Mouse (Mus musculus): ENCODE data around the gene Rab33b. TPM values are rescaled to one million over a fixed set of nuclear protein-coding genes. Genes with fewer than 3 reads are reported as not detected.

Rab33b gene
- total and polyA plus RNA-seq, 2 experiments from 2014 or later = 24.2 to 30.9 TPM

GRCm38 (mm10) chr3:51481059-51481458, 2.7 kb upstream of the Rab33b start:
- ATAC-seq (ENCODE audit: low FRiP score) (no peak), DNase-seq (ENCODE audit: low spot score) (peak; percentile 77)
- peaks cover 6% of the 10 kb centered on the region for H3K4me1 ChIP-seq (ENCODE audit: insufficient read depth, low read length)
- H3K9me3 ChIP-seq (ENCODE audit: low read length) = no peaks in the 10 kb centered on the region
- H3K4me2 ChIP-seq (ENCODE audit: low read depth, low read length, poor library complexity, severe bottlenecking) = no peak overlapping the region
- no peak overlapping the region for H3K9ac ChIP-seq (replicated peaks; ENCODE audit: low read length, poor library complexity, severe bottlenecking)
- H3K4me3 ChIP-seq (ENCODE audit: low read depth, low read length) = no peak overlapping the region
- H3K36me3 ChIP-seq (ENCODE audit: insufficient read depth, low read length) = no peaks in the 10 kb centered on the region
- no peak overlapping the region for H3K27ac ChIP-seq (ENCODE audit: low read depth, low read length)
- H3K27me3 ChIP-seq (ENCODE audit: insufficient read depth, low read length) = no peaks in the 10 kb centered on the region
- TF ChIP-seq CTCF (IDR thresholded peaks at IDR 0.05) = peak; percentile 92

GRCm38 (mm10) chr3:51481881-51482280, 1.8 kb upstream of the Rab33b start:
- Histone ChIP-seq H3K27ac (ENCODE audit: low read depth, low read length) (no peak overlapping the region), H3K4me3 (ENCODE audit: low read depth, low read length) (no peak overlapping the region), H3K4me2 (ENCODE audit: low read depth, low read length, poor library complexity, severe bottlenecking) (no peak overlapping the region), H3K9ac (replicated peaks; ENCODE audit: low read length, poor library complexity, severe bottlenecking) (no peak overlapping the region), H3K9me3 (ENCODE audit: low read length) (no peaks in the 10 kb centered on the region), H3K27me3 (ENCODE audit: insufficient read depth, low read length) (no peaks in the 10 kb centered on the region), H3K4me1 (ENCODE audit: insufficient read depth, low read length) (peaks cover 9% of the 10 kb centered on the region), H3K36me3 (ENCODE audit: insufficient read depth, low read length) (no peaks in the 10 kb centered on the region)
- WGBS = 55% methylated on average over 3 of the region's 3 CpGs
- ATAC-seq (ENCODE audit: low FRiP score) (no peak), DNase-seq (ENCODE audit: low spot score) (no peak)
- TF ChIP-seq CTCF (IDR thresholded peaks at IDR 0.05) = no peak

GRCm38 (mm10) chr3:51482781-51483180, 939 bp upstream of the Rab33b start:
- Histone ChIP-seq H3K4me1 (ENCODE audit: insufficient read depth, low read length) (peaks cover 9% of the 10 kb centered on the region), H3K27ac (ENCODE audit: low read depth, low read length) (peak overlapping the region; percentile 86; the same call in 1 of the 2 replicates), H3K4me2 (ENCODE audit: low read depth, low read length, poor library complexity, severe bottlenecking) (peak overlapping the region; percentile 75), H3K4me3 (ENCODE audit: low read depth, low read length) (peak overlapping the region; percentile 70; the same call in 1 of the 2 replicates), H3K9me3 (ENCODE audit: low read length) (no peaks in the 10 kb centered on the region), H3K27me3 (ENCODE audit: insufficient read depth, low read length) (no peaks in the 10 kb centered on the region), H3K9ac (replicated peaks; ENCODE audit: low read length, poor library complexity, severe bottlenecking) (peak overlapping the region; percentile 63; the same call in 1 of the 2 replicates), H3K36me3 (ENCODE audit: insufficient read depth, low read length) (no peaks in the 10 kb centered on the region)
- WGBS = 74% methylated on average over 3 of the region's 3 CpGs
- ATAC-seq (ENCODE audit: low FRiP score) (no peak), DNase-seq (ENCODE audit: low spot score) (no peak)
- no peak for TF ChIP-seq CTCF (IDR thresholded peaks at IDR 0.05)

- H3K27me3 ChIP-seq (ENCODE audit: insufficient read depth, low read length) = no peaks in the 10 kb centered on the region
- DNase-seq (ENCODE audit: low spot score) (no peak), ATAC-seq (ENCODE audit: low FRiP score) (peak; percentile 42)
- H3K4me3 ChIP-seq (ENCODE audit: low read depth, low read length) = peak overlapping the region; percentile 70
- H3K9me3 ChIP-seq (ENCODE audit: low read length) = no peaks in the 10 kb centered on the region
- under 1% methylated on average over 32 of the region's 33 CpGs for whole genome bisulfite sequencing
- H3K9ac ChIP-seq (replicated peaks; ENCODE audit: low read length, poor library complexity, severe bottlenecking) = peak overlapping the region; percentile 82
- peak overlapping the region; percentile 75 for H3K4me2 ChIP-seq (ENCODE audit: low read depth, low read length, poor library complexity, severe bottlenecking)
- no peaks in the 10 kb centered on the region for H3K36me3 ChIP-seq (ENCODE audit: insufficient read depth, low read length)
- peak overlapping the region; percentile 86; the same call in 1 of the 2 replicates for H3K27ac ChIP-seq (ENCODE audit: low read depth, low read length)
- TF ChIP-seq CTCF (IDR thresholded peaks at IDR 0.05) = no peak
- peaks cover 9% of the 10 kb centered on the region for H3K4me1 ChIP-seq (ENCODE audit: insufficient read depth, low read length)
Observed at GRCm38 (mm10) chr3:51484370-51484769, 650 bp downstream of the Rab33b start.

- no peak for TF ChIP-seq CTCF (IDR thresholded peaks at IDR 0.05)
- Histone ChIP-seq H3K27ac (ENCODE audit: low read depth, low read length) (no peak overlapping the region), H3K36me3 (ENCODE audit: insufficient read depth, low read length) (no peaks in the 10 kb centered on the region), H3K27me3 (ENCODE audit: insufficient read depth, low read length) (no peaks in the 10 kb centered on the region), H3K4me1 (ENCODE audit: insufficient read depth, low read length) (peaks cover 9% of the 10 kb centered on the region), H3K4me2 (ENCODE audit: low read depth, low read length, poor library complexity, severe bottlenecking) (peak overlapping the region; percentile 75), H3K9ac (replicated peaks; ENCODE audit: low read length, poor library complexity, severe bottlenecking) (peak overlapping the region; percentile 82; the same call in 1 of the 2 replicates), H3K4me3 (ENCODE audit: low read depth, low read length) (peak overlapping the region; percentile 70), H3K9me3 (ENCODE audit: low read length) (no peaks in the 10 kb centered on the region)
- 87% methylated on average over 4 of the region's 4 CpGs for WGBS
- ATAC-seq (ENCODE audit: low FRiP score) (no peak), DNase-seq (ENCODE audit: low spot score) (no peak)
Observed at GRCm38 (mm10) chr3:51485347-51485746, 1.6 kb downstream of the Rab33b start.

- Histone ChIP-seq H3K27ac (ENCODE audit: low read depth, low read length) (no peak overlapping the region), H3K9ac (replicated peaks; ENCODE audit: low read length, poor library complexity, severe bottlenecking) (no peak overlapping the region), H3K36me3 (ENCODE audit: insufficient read depth, low read length) (no peaks in the 10 kb centered on the region), H3K4me3 (ENCODE audit: low read depth, low read length) (no peak overlapping the region), H3K4me1 (ENCODE audit: insufficient read depth, low read length) (peaks cover 9% of the 10 kb centered on the region), H3K4me2 (ENCODE audit: low read depth, low read length, poor library complexity, severe bottlenecking) (no peak overlapping the region), H3K9me3 (ENCODE audit: low read length) (no peaks in the 10 kb centered on the region), H3K27me3 (ENCODE audit: insufficient read depth, low read length) (no peaks in the 10 kb centered on the region)
- no peak for ATAC-seq (ENCODE audit: low FRiP score)
- DNase-seq (ENCODE audit: low spot score) = peak; percentile 48
- TF ChIP-seq CTCF (IDR thresholded peaks at IDR 0.05) = no peak
- 78% methylated on average over 4 of the region's 4 CpGs for WGBS
Observed at GRCm38 (mm10) chr3:51486491-51487195, 2.9 kb downstream of the Rab33b start.

All from midbrain, postnatal 0 days (tissue).